Mouse (Mus musculus) thymus, postnatal 14 days (tissue): ENCODE results near the gene Trak1.
"Not testable (repeated sequence)": the region's sequence is repeated elsewhere in the genome, so short reads cannot be mapped to it uniquely, and the experiment has no call there.

Source experiments
- DNase-seq: peaks from one replicate; pipeline ENCODE4 v3.0.0; 2021

The Trak1 gene

GRCm38 (mm10) chr9:121443696-121444366 lies 146.5 kb downstream of the Trak1 start:
- DNase-seq: no peak

DNA sequence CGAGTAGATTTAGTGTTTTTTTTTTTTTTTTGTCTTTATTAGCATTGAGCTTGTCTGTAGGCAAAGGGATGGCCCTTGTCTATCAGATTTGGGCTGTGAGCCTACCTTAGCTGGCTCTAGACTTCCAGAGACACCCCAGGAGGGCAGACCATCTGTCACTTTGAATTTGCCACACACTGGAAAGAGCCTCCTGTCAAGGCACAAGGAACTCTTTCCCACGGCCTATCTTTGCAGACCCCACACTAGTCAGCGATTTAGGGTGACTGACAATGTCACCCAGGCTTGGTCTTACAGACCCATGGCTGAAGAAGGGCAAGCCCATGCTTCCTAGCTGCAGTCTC lies 147.0 kb downstream of the Trak1 start:
- no peak for DNase-seq

- peak; percentile 42 for DNase-seq
Observed at GRCm38 (mm10) chr9:121445364-121445763, 148.1 kb downstream of the Trak1 start.

- DNase-seq: no peak
Observed at GRCm38 (mm10) chr9:121446431-121446831, 149.1 kb downstream of the Trak1 start.

DNA sequence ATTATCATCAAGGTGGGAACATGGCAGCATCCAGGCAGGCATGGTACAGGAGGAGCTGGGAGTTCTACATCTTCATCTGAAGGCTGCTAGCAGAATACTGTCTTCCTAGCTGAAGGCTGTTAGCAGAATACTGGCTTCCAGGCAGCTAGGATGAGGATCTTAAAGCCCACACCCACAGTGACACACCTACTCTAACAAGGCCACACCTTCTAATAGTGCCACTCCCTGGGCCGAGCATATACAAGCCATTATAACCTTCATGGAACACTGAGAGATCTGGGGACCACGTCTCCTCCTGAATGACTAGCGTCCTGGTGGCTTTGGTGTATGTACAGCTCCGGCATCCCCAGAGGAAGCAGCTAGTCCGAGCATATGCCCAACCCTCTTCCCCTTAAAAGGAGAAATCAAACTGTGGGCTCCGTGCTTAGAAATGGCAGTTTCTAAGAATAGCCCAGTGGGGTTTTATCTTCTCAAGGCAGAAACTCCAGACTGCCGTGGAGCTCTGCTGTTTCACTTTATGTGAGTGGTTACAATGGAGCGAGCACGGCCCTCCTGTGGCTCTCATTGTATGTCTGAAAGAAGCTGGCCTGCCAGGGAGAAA lies 155.1 kb downstream of the Trak1 start:
- DNase-seq: not testable (repeated sequence)

- peak; percentile 23 for DNase-seq
Observed at GRCm38 (mm10) chr9:121454891-121455290, 157.6 kb downstream of the Trak1 start.

DNA sequence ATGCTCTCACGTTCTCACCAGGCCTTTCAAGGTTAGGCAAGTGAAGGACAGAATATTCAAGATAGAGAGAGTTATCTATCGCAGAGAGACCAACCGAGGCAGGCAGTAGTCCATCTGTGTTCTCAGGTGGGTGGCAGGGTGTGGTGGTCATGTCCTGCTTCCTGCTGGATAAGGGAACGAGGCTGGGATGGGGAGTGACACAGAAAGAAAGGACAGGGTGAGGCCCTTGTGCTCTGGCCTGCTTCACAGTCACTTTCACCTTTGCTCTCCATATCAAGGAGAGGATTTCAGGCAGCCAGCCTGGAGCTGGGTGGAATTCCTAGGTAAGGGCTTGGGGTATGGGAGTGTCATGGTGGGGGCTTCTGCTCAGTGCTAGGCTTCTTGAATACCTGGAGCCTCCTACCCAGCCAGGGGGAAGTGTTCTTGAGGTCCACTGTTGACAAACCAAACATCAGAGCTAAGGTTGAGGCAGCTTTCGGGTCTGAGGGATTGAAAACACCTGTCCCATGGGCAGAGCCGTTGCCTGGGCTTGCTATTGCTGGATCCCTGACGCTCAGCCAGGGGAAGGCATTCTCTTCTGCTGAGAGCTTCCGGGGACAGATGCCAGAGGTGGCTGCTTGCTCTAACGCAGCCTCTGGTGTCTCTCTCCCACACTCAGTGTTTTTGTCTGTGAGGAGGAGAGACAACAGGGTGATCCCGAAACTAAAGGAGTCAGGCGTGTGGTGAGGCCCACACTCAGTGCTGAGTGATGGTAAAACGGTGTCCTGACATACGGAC lies 159.6 kb downstream of the Trak1 start:
- DNase-seq: no peak

GRCm38 (mm10) chr9:121458466-121458865 lies 161.2 kb downstream of the Trak1 start:
- DNase-seq: peak; percentile 46

DNA sequence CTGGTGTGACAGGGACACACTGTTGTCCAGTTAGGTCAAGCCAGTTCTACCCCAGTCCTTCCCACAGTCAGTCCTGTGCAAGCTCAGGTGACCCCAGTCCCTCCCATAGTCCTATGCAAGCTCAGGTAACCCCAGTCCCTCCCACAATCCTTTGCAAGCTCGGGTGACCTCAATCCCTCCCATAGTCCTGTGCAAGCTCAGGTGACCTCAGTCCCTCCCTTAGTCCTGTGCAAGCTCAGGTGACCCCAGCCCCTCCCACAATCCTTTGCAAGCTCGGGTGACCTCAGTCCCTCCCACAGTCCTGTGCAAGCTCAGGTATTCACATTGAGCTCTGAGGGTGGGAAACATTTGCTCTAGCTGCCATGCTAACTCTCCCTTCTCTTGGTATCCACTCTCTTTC lies 162.6 kb downstream of the Trak1 start:
- DNase-seq: no peak

DNA sequence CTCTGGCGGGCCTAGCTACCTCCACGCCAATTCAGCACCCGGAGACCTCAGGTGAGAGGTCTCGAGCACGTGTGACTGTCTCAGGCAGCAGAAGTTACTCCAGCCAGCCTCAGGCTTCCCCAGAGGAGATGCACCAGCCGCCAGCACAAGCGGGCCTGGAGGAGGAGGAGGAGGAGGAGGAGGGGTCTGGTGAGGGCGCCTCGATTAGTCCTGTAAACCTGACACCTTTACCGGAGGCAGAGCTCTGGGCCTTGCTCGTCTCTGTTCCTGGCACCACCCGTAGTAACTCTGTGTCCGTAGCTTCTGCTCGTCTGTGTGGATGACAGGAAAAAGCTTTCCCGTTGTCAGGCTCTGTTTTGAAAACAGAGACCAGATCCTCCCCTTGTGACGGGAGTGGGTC lies 163.2 kb downstream of the Trak1 start:
- no peak for DNase-seq

DNA sequence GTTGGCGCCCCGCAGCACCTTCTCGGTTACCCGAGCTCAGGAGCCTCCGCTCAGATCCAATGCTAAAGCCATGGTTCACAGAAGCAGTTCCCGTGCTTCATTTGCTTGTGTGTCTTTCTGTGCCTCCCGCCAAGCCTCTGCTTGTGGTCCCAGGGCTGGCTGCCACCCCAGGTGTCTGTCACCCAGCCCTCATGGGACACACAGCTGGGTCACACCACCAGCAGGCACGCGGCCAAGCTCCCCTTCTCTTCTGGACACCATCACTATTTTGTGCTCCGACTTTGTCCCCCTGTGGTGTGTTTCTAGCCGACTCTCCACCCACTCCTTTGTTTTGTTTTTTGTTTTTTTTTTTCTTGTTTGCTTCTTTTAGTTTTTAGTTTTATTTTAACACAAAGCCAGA lies 170.2 kb downstream of the Trak1 start:
- no peak for DNase-seq

DNA sequence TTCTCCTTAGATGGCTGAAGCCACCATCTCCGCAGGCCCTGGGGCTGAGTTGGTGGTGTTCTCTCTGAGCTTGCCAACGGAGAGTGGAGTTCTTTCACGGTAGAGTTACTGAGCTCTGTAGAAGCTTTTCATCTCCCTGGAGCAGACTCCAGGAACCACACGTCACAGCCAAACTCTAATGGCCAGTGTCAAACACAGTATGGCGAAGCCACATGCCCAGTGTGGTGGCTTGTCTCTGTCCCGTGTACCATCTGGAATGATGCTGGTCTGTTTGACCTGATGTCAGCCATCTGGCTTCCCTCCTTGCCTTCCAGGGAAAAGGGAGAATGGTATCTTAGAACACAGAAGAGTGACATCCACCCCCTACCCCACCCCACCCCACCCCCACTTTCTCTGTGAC lies 172.4 kb downstream of the Trak1 start:
- DNase-seq: no peak

GRCm38 (mm10) chr9:121474771-121475170 lies 177.5 kb downstream of the Trak1 start:
- no peak for DNase-seq

GRCm38 (mm10) chr9:121475488-121476452 lies 178.5 kb downstream of the Trak1 start:
- DNase-seq: no peak

- DNase-seq: peak; percentile 56
Observed at GRCm38 (mm10) chr9:121477305-121477911, 180.1 kb downstream of the Trak1 start.

- peak; percentile 62 for DNase-seq
Observed at GRCm38 (mm10) chr9:121479453-121479852, 182.2 kb downstream of the Trak1 start.

GRCm38 (mm10) chr9:121487216-121487615 lies 189.9 kb downstream of the Trak1 start:
- no peak for DNase-seq

DNA sequence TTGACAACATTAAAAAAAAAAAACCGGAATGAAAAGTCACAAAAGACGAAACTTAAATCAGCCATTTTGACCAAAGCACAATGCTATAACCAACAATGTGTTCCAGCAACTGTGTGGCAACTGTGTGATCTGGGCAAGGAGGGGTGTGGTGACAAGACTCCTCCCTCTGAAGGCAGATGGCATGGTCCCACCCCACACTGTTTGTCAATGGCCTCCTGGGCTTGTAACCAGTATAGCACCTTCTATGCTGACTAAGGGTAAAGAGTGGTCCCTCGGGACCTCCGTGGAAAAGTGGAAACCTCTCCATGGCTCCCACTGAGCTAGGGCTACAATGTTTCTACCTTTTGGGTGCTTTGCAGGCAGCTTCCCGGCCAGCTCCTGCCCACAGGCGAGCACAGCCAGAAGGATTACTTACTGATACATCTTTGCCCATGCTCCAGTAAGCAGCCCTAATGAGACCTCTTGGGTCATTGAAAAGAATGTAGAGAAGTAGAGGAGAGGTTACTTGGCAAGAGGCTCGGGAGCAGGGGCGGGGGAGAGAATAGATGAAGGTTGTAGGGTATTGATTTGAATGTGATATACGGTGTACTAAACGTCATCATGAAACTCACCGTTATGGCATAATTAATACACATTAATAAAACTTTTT lies 194.4 kb downstream of the Trak1 start:
- no peak for DNase-seq

DNA sequence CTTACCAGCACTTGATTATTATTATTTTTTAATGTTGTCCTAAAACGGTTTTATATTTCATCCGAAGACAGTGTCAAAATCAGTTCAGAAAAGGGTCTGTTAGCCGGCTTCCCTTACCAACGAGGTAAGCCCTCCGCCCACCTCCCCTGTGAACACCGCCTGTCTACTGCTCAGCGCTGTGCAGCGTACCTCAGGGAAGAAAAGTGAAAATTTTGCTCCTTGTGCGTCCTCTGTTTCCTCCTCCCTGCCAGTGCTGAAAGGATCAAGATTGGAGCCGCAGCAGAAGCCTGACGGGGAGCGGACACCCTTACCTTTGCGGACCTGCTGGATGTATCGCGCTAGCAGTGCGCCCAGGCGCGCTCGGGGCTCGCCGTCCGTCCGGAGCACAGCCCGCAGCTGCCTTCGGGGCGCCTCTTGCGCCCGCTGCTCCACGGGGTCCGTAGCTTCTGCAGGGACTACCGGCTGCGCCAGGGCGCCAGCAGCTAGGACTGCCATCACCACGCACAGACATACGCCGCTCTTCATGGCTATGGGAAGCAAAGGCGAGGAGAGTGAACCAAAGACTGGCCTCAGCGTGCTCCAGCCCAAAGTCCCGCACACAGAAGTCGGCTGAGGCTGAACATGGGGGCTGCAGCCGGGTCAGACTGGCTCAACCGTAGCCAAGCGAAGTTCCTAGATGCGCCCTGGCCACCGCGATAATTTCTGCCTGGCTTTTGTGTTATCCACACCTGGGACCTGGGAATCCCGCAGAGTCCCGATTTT lies 196.9 kb downstream of the Trak1 start:
- no peak for DNase-seq

DNA sequence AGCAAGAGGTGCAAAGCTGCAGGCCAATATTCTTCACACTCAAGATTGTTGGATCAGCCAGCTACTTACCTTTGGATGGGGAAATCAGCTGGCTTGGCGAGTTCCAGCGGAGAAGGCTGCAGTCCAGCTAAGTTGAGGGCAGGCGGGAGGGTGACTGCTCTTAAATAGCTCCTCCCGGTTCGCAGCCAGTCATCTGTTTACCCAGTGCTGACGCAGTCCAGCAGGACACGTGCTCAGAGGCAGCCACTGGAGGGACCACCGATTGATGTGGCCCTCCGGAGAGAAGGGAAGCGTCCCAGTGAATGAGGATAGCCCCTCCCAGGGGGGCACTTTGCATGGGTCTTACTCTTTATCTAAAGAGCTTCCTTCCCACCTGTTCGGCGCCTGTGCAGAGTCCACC lies 198.2 kb downstream of the Trak1 start, which contains the start of gene Cck:
Cck (minus strand) TSS at position 166 of the 400 bp plus-strand sequence.
- DNase-seq: no peak

DNA sequence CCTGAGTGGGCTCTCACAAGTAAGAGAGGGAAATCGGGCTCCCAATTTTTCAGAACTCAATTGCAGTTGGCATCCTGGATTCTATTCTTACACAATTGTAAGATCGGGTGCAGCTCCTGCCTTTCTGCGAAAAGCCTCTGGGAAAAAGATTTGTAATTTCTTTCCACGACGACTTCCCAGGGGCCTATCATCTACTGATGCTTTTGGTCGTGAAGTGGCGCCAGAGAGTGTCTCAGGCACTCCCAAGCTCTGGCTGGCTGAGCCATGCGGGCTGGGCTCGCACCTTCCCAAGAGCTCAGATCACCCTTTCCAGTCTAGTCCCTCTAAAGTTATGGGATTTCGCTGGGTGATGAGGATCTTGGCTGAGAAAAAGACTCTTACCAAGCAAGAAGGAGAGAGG lies 198.8 kb downstream of the Trak1 start:
- no peak for DNase-seq
